Mouse (Mus musculus): ENCODE measurements around the gene Bmper. TPM values are rescaled to one million over a fixed set of nuclear protein-coding genes. Genes with fewer than 3 reads are reported as not detected.

The Bmper gene
- total RNA-seq (2021): 1 to 10 TPM; 3.2 to 3.3 TPM

DNA sequence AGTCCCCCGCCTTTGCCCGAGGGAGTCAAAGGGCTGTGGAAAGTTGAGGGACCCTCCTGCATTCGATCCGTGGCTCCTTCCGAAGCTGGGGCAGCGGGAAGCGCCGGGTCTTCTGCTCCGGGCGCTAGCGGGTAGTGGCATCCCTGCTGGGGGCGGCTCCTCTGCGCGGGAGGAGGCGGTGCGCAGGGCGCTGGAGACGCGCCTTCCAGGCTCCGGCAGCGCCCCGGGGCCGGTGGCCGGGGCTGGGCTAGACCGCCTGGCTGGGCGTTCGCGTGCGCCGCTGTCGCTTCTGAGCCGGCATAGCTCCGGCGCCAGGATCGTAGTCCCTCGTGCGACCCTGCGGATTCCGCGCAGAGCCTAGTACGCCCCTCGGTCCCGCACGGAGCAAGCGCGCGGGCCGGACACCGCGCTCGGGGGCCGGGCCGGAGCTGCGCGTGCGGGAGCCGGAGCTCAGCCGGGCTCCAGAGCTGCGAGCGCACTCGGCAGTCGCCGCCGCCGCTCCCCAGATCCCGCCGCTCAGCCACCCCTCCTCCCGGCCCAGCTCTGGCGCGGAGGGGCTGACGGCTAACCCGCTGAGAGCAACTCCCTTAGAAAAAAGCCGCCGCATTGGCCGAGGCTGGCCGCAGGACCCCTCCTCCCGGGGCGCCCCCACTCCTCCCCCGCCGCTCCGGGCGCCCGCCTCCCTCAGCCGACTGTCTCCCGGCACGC is at the start of gene Bmper:
Bmper (plus strand) TSS at position 236 of the 708 bp plus-strand sequence.
- DNase-seq: peak; percentile 71

DNA sequence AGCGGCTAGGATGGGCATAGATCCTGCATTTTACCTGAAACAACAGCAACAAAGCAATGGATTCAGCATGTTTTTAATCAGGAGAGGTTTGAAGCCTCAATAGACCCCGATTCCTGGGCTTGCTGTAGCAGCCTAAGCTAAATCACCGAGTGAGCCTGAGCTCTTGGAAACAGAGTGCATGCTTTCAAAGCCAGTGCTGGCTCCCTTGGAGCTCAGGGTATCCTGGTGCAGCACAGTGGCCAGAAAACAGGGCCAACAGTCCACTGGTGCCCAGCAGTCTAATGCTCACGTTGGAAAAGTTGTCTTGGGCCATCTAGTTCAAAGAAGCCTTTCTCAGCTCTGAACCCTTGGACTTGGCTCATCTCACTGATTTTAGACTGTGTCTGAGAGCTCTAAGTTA is 45.4 kb upstream of the Bmper start:
- DNase-seq: no peak

DNA sequence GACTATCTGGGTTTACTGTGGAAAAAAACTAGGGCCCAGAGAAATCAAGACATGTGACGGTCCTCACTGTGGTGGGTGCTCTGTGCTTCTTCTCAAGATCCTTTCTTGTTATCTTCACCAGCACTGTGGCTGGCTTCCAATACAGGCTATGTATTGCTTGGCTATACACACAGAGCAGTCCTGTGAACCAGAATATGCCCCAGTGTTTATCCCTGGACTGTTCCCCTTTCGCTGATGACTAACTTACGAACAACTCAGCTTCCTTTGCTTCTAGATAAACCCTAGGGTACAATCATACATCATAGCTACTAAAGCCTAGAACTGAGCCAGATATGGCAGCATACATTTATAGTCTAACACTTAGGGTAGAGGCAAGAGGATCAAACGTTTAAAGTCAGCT is 35.7 kb upstream of the Bmper start:
- no peak for DNase-seq

DNA sequence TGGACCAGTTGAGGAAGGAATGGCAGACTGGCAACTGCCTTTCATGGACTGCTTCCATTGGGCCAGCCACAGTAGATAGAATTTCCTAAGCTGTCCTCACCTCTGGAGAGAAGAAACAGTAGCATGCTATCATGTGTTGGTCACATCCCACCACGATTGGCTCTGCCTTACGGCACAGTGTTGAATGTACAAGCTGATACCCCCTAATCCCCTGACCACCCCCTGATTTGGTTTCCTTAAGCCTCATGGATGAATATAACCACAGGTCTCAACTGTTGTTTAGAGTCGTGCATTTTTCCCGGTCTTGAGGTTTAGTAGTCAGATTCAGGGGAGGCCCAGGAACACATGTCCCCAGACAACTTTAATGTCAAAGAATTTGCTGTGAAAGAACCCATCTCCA is 34.7 kb upstream of the Bmper start:
- DNase-seq: no peak

DNA sequence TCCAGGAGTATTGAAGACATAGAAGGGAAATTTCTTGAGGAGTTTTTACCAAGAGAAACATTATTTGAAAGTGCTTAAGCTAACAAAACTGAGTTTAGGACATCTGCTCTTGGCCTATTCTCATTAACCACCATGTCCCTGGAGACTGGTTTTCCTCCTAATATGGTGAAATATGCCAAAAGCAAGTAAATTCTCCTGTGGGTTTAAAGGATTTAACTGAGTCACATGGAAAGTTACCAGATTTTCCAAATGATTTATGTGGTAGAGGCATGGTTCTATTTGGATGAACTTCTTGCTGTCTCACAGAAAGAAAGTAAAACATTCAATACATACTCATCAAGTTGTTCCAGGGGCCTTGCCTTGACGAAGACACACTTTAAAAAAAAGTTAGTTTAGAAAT is 31.9 kb upstream of the Bmper start:
- no peak for DNase-seq

DNA sequence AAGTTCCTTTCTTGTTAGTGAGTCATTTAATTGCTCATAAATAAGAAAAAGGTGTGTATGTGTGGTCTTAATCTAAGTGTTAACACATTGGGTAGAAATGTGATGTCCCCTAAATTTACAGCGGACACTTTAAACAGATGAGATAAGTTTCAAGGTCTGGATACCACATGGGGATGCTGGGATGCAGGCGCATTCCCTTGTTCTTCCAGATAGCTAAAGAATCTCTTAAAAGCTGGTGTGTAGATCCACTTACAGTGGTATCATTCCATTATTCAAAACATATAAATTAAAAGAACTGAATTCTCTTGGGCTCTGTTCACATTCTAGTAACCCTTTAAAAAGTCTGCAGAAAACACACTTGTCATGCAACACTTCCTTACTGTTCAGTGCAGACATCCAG is 31.4 kb upstream of the Bmper start:
- no peak for DNase-seq

DNA sequence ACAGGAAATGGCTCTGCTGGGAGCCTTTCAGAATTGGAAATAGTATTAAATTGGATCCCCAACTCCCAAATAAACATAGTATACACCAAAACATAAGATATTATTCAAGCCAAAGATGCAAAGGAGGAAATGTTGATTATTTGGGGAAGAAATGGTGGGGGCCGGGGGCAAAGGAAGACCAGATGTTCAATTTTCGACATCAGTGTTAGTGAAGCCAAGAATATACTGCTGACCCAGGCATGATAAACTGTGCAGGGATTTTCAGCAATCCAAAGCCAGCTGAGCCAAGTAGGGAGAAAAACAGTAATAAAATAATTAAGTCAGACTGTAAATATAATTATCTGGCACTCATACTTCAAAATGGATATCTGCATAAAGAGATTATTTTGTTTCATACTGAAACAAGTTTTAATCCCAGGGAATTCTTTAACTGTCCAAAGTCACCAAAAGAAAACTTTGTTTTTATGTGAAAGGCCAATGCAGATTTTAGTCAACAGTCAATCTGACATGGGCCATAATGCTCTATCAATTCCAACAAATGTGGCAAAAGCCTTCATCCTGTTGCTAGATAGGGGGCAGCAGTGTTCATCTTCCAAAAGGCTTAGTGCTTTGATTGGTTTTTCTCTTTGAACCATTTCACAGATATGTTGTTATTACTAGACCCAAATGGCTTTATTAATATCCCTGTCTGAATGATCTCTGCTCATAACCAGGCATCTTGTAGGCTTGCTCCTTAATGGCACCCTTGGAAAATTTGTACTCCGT is 30.1 kb upstream of the Bmper start:
- DNase-seq: no peak

DNA sequence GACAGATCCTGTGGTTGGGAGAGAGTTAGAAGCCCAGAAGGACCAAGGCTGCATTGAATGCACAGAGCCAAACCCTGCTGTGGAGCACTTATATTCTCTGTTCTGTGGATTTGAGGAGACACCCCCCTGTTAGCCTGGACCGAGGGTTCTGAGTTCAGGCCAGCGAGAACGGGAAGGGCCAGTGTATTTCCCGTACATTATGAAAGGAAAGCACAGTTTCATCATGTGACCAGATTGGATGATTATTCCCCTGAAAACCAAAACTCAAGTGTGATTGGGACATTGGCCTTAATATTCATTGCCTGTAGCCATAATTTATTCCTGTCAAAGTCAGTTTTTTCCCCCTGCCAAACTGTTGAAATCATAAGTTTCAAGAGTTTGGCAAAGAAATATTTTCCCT is 23.9 kb upstream of the Bmper start:
- no peak for DNase-seq

DNA sequence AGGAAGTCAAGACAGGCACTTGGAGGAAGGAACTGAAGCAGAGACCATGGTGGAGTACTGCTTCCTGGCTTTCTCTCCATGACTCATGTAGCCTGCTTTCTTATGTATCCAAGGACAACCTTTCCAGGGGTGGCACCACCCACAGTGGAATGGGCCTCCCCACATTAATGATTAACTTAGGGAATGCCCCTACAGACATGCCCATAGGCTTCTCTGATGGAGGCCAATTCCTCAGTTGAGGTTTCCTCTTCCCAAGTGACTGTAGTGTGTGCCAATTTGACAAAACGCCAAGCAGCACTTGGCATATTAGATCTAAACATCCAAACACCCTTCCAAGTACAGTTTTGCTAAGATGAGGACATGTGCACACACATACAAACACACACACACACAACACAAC is 23.0 kb upstream of the Bmper start:
- DNase-seq: no peak

DNA sequence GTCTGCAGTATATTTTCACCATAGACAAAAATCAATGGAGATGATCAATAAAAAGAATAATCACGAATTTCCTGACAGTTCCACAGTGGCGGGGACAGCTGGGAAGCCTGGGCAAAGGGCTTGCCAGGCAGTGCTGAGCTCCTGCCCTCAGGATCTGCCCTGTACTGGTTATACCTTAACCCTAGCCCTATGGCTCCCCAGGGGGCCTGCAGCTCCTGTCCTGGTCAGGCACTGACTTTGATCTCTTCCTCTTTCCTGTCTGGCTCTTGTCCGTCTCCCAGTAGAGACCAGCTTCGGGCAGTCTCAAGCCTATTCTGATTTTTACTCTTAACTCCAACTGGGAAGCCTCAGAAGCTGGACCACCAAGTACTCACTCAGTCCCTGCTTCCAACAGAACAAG is 22.0 kb upstream of the Bmper start:
- no peak for DNase-seq

DNA sequence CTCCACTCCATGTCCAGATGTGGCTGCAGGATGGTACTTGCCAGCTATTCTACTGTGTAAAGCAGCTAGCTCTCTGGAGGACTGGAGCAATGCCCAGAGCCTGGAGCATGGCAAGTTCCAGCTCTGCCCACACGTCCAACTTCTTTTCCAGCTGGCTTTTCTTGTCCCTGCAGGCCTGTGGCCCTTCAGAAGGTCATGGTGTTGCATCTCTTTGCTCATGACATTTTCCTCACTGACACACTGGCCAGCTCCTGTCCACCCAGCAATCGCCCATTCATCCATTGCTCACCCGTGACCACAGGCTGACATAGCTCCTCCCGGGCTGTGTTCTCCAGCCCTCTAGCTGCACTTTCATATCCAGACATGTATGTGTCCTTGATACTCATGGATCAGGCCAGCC is 20.4 kb upstream of the Bmper start:
- no peak for DNase-seq

DNA sequence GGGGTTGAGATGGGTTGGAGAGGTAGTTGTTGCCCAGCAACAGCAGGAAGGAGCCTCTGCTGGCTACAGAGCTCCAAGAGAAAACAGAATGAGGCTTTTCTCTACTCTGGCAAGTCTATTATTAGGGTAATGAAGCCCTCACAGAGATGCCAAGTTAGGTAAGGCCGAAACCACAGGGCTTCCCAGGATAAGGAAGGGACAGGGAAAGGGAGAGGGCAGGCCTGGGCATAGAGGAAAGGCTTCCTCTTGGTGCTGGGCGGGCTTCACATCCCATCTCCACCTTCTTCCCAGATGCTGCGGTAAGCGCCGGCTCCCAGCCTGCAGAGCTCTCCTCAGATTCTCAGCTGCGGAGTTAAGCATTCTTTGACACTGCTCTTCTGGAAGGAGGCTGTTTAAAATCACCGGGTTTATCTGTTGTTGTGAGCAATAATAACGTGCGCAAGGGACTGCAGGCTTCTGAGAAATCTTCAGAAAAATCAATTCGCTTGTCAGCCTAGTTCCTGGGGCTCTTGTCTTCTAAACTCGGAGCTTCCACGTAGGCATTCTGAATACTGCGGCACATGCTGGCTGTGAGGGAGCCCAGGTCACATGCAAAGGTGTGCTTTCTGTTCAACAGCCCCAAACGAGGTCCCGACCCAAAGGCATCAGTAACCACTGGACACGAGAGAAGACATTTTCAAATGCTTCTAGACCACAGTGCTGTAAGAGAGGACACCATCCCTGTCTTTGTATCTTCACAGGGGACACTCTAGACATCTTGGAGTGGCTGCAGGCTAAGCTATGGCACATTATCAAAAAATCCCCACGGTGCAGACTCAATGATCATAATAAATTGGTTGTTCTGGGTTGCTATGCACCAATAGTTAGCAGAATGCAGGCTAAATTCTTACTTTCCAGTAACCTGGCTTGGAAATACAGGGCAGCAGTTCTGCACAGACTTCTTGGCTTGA is 18.3 kb upstream of the Bmper start:
- no peak for DNase-seq

DNA sequence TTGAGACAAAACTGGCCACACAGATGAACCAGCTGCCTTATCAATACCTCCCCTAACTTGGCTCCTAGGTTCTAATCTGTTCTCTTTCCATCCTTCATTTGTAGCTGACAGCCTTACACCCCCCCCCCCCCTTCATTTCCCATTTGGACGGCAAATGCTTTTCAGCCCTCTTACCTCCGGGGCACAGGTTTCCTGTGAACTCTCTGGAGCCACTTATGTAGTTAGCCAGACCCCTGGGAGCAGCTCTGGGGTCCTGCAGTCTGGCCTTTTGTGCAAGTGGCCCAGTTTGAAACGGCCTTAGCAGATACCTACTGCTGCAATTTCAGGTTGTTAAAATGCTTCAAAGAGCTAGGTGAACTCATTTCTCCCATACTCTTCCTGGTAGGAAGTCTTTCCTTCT is 17.6 kb upstream of the Bmper start:
- DNase-seq: no peak

DNA sequence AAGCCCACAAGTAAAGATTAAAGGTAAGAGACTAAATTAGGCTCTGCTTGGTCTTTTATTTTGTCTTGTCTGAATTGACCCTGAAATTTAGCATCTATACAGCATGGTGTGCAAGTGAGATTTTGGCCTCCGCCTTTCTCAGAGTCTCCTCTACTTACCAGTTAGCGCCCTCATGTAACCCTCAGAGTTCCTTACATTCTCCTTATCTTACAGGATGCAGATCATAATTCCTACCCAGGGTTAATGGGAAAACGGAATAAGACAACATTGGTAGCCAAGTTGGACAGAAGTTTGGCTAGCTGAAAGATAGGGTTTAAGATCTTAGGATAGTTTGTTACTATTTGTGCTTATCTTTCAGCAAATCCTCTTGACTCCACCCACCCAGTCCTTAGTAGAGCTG is 17.1 kb upstream of the Bmper start:
- DNase-seq: no peak

DNA sequence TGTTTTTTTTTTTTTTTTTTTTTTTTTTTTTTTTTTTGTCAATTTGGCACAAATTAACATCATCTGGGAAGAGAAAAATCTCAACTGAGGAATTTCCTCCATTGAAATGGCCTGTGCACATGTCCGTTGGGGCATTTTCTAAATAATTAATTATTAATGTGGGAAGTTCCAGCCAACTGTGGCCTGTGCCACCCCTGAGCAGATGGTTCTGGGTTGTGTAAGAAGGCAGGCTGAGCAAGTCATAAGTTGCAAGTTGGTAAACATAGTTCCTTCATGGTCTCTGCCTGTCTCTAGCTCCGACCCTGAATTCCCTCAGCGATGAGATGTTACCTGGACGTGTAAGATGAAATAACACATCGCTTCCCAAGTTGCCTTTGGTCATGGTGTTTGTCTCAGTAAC is 16.7 kb upstream of the Bmper start:
- DNase-seq: no peak

DNA sequence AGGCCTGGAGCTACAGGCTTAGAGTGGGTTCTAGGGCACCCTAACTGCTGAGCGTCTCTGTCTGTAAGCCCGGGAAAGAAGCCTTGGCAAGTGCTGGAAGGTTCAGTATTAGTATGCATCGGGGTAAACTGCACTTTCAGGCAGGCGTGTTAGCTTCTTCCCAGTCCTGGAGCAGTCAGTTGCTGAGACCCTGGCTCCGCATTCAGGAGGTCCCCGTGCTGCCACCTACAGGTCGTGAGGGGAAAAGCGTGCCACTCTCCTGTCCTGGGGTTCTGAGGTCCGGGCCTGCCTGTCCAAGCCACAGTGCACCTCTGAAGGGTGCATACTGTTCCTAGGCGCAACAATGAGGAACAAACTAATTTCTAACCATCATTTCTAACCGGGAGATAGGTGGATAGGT is 10.6 kb upstream of the Bmper start:
- peak; percentile 86 for DNase-seq

DNA sequence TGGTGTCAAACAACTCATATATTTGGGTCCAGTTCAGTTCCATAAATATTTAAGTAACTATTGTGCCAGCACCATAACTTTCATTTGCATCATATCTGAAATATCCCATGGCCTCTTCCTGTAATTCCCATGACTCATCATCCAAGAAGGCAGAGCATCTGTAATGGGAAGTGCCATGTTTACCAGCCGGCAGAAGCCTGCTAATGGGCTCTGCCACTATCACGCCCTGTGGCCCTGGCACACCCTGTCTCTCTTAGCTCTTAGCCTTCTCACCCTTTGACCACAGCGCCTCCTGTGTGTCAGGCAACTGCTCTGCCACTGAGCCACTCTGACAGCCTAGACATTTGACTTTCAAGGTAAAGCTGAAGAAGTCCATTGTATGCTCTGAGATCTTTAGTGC is 3.1 kb upstream of the Bmper start:
- DNase-seq: peak; percentile 25

DNA sequence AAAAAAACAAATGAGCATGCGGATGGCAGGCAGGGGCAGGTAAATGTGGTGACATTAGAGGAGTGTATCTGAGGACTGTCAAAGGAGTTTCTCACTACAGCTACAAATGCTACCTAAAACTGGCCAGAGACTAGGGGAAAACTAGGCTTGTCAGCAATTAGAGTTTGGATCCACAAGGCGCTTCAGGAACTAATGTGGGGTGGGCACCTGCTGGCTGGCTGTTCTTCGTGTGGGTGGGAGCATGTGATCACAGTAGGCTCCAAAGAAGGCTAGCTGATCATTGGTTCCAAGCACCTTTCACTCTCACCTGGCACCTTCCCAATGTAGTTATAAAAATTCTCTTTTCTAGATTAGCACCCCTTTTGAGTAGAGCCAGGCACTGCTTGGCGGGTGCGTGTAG is 900 bp upstream of the Bmper start:
- no peak for DNase-seq

DNA sequence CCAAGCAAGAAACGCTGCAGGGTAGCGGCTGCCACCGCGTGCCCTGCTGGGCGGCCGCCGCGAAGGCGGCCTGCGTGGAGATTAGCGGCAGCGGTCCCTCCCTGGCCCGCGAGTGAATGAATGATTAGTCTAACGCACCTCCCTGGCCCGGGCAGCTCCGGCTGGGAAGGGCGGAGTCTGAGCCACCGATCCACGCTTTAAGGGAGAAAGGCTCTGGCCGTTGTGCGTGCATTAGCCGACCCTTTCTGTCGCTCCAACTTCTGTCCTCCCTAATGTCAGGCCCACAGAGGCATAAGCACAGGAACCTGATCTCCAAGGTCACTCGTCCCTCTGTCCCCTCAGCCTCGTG is 410 bp upstream of the Bmper start:
- DNase-seq: peak; percentile 39

DNA sequence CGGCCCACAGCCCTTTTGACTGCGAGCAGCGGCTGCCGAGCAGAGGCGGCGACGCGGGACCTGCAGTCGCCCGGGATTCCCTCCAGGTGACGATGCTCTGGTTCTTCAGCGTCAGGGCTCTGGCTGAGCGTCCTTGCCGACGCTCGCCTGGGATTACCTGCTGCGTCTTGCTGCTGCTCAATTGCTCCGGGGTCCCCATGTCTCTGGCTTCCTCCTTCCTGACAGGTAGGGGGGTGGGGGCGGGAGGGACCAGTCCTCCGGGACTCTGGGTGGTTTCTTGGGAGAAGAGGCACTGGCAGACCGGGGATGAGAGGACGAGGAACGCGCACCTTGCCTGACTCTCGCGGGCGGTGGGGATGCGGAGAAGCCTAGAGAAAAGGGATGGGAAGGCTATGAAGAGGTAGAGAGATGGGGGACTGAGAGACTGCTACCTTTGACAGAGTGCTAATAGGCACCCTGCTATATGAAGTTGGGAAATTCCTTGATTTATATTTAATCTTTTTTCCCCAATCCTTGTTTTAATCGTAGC is 737 bp downstream of the Bmper start:
- DNase-seq: no peak

DNA sequence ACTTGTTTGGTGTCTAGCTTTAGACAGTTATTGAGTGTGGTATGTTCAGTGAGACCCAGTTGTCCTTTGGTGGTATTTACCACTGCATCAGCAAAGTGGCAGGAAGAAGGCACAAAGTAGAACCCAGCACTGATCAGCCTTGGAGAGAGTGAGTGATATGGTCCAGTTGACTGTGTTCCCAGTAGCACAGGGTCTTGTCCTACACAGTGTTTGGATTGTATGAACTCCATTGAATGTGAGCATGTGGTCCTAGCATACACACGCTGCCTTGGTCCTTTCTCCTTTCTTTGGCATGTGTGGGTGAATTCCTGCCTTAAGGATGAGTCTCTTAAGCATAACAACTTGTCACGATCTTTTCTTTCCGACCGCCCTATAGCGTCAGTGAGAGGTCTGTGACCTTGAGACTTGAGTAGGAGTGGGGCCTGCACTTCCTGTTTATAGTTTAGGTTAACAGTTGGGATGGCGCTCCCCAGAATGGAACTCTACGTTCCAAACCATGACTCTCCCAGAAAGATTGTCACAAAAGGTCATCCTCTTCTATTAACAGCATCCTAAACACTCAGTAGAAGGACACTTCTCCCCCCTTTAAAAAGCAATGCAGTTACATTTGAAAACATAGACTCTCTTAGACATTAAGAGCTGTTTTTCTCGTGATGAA is 10.7 kb downstream of the Bmper start:
- DNase-seq: no peak

DNA sequence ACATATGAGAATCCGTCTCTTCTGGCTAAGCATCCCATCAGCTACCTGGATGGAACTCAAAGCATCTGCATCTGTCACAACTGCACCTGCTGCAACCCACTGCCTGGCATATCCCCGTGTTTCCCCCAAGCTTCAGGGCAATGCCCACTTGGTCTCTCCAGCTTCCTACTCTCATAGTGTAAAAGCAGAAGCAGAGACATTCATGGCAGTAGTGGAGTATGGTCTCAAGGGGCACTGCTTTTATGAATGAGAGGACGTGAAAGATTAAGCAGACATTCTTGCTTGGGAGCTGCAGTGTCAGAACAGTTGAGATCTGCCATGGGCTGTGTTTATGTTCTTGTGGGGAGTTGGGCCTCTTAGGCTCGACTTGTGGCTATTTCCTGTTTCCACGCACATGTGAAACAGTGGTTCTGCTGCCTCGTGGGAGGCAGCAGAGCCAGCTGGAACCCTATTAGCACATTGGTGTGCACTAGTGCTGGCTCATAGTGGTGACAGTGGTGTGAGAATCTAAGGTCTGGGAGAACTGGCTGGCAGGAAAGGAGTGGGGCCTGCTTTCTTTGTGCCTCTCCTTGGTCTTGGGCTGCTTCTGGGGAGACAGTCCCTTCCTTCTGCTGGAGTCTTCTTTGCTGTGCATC is 12.6 kb downstream of the Bmper start:
- DNase-seq: no peak
